ENCODE assay signal across 23 mouse cellular contexts in the genomic region with DNA sequence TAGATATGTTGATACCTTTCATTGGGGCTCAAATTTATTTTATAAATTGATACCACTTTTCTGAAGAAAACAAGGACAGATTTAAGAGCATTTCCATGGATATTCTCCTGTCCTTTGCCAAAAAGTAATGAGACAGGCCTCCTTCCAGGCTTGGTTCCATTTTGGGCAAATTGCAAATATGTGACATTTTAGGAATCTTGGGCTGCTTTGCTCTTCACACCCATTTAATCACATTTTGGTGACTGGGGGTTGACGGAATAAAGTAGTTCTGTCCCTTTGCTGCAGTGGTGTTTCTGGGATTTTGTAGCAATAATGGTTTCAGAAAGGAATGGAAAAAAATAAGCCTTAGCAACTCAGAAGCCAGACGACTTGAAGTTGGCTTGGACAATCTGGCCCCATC. TPM values are rescaled to one million over a fixed set of nuclear protein-coding genes. Genes with fewer than 3 reads are reported as not detected.
A peak's percentile ranks its signal among the peaks of the same experiment; 100 is the strongest.
DNase-seq lines count a peak whose midpoint lies in the region; ATAC-seq lines count a peak whose summit lies in the region.
"Had no signal": no experiment of that assay in that cellular context is flagged by ENCODE, and none has a peak within 500 bp of the region (broad histone marks: within the 10 kb centered on the region; RNA-seq: fewer than 3 reads in every experiment).

No protein-coding gene starts in this region.

- H3K27me3 ChIP-seq in lung, embryonic 16.5 days (ENCODE audit: control insufficient read depth, insufficient read depth, low read depth, low read length) = no peaks in the 10 kb centered on the region
- H3K27me3 ChIP-seq: CH12.LX; embryonic facial prominence, embryonic 12.5 days; forebrain, embryonic 12.5 days; heart, embryonic 13.5 days; hindbrain, embryonic 12.5 days had no signal

- WGBS in lung, embryonic 16.5 days = 56% methylated on average over 2 of the region's 2 CpGs

- H3K4me1 ChIP-seq in lung, embryonic 16.5 days (replicated peaks; ENCODE audit: control insufficient read depth, insufficient read depth, low read length) = peaks cover 3% of the 10 kb centered on the region; the same call in 1 of the 2 replicates
- H3K4me1 ChIP-seq: embryonic facial prominence, embryonic 12.5 days; forebrain, embryonic 12.5 days; hindbrain, embryonic 12.5 days had no signal

- intact Hi-C loops in heart, postnatal 25 days (cut with DNase I) = no loop called here

- DNase-seq in frontal cortex, postnatal 10 days (ENCODE audit: low spot score in 2 of 2) = no peak
- DNase-seq in lung, postnatal 4 days = no peak
- DNase-seq in lung, postnatal 14 days = peak; percentile 18
- peak; percentile 34 for DNase-seq in telencephalon, adult 2 months (ENCODE audit: low read depth, low spot score)
- DNase-seq in B cell, adult 2 months = no peak
- DNase-seq in heart, postnatal 25 days (ENCODE audit: low spot score) = no peak
- DNase-seq: adrenal gland, adult 2 months; adrenal gland, postnatal 36 days; cerebellum, adult 11 months; cerebellum, adult 8-10 months; cerebellum, postnatal 14 days; forebrain, postnatal 0 days; heart, adult 2 months; heart, postnatal 4 days had no signal

- no peak overlapping the region for H3K4me2 ChIP-seq in lung, embryonic 16.5 days (ENCODE audit: low read depth, low read length)
- H3K4me2 ChIP-seq: embryonic facial prominence, embryonic 12.5 days; forebrain, embryonic 12.5 days; heart, embryonic 13.5 days; hindbrain, embryonic 12.5 days had no signal

- peak; percentile 62; the same call in 1 of the 2 replicates for ATAC-seq in frontal cortex, adult (ENCODE audit: low TSS enrichment)
- ATAC-seq in lung, embryonic 16.5 days (ENCODE audit: low read depth) = 0 out of 2 replicates have a peak, but pooled peaks have one; percentile 32
- ATAC-seq: forebrain, postnatal 0 days; hindbrain, embryonic 16.5 days; inflammation-experienced regulatory T-cells, adult 6 months had no signal

- H3K9ac ChIP-seq in lung, embryonic 16.5 days (ENCODE audit: low read length) = no peak overlapping the region
- H3K9ac ChIP-seq: embryonic facial prominence, embryonic 12.5 days; forebrain, embryonic 12.5 days; forebrain, postnatal 0 days; heart, embryonic 13.5 days; hindbrain, embryonic 12.5 days had no signal

- no peak overlapping the region for H3K27ac ChIP-seq in lung, embryonic 16.5 days (ENCODE audit: low read length)
- H3K27ac ChIP-seq: embryonic facial prominence, embryonic 12.5 days; forebrain, embryonic 12.5 days; heart, adult 2 months; heart, embryonic 13.5 days; hindbrain, embryonic 12.5 days had no signal

- H3K4me3 ChIP-seq in lung, embryonic 16.5 days (ENCODE audit: low read length) = no peak overlapping the region
- H3K4me3 ChIP-seq: embryonic facial prominence, embryonic 12.5 days; forebrain, embryonic 12.5 days; heart, adult 2 months; heart, embryonic 13.5 days; hindbrain, embryonic 12.5 days had no signal

- H3K9me3 ChIP-seq in lung, embryonic 16.5 days (ENCODE audit: control insufficient read depth, low read length) = no peaks in the 10 kb centered on the region
- H3K9me3 ChIP-seq: embryonic facial prominence, embryonic 12.5 days; forebrain, embryonic 12.5 days; heart, embryonic 13.5 days had no signal

- H3K36me3 ChIP-seq in lung, embryonic 16.5 days (ENCODE audit: control insufficient read depth, insufficient read depth, low read length) = no peaks in the 10 kb centered on the region
- H3K36me3 ChIP-seq: embryonic facial prominence, embryonic 12.5 days; forebrain, embryonic 12.5 days; heart, embryonic 13.5 days; hindbrain, embryonic 12.5 days had no signal

RNA-seq across cellular contexts. Expression of gene Arhgap21, which starts 26.9 kb away (rescaled TPM):
- polyA plus RNA-seq in lung, embryonic 16.5 days (2015; fragmentation: Nextera tagmentation; extraction: Ambion mirVana) = 10.5 and 11.1 TPM in 2 replicates
- 10 to 100 TPM; 70.6 to 77.9 TPM for total RNA-seq in heart, postnatal 25 days (2021)

Comparison
In these comparisons a context has a peak if more than half of its experiments do, and no peak if none do; other contexts are left out.
1. DNase-seq: peak in lung, postnatal 14 days (single experiment) and telencephalon, adult 2 months (single experiment); none in frontal cortex, postnatal 10 days (0 of 2), lung, postnatal 4 days (0 of 2), B cell, adult 2 months (0 of 2) and heart, postnatal 25 days (single experiment).